Mouse (Mus musculus) ZHBTc4 (cell line): ENCODE data around the gene Zfp462.

Source experiments
- DNase-seq: peaks from one replicate; pipeline ENCODE4 v3.0.0-alpha.2; 2011; ENCODE audit warnings: low read depth, low spot score

The Zfp462 gene

GRCm38 (mm10) chr4:55047266-55047665 lies 102.4 kb downstream of the Zfp462 start:
- no peak for DNase-seq

- DNase-seq, result peak; percentile 70
These were observed 105.2 kb downstream of the Zfp462 start for GRCm38 (mm10) chr4:55049938-55050610.

GRCm38 (mm10) chr4:55051345-55051744 lies 106.5 kb downstream of the Zfp462 start:
- DNase-seq, result peak; percentile 69

GRCm38 (mm10) chr4:55052686-55053085 lies 107.8 kb downstream of the Zfp462 start:
- DNase-seq, result no peak

GRCm38 (mm10) chr4:55057666-55058455 lies 113.0 kb downstream of the Zfp462 start:
- no peak for DNase-seq

GRCm38 (mm10) chr4:55058901-55059300 lies 114.1 kb downstream of the Zfp462 start:
- DNase-seq, result no peak

GRCm38 (mm10) chr4:55066341-55067170 lies 121.7 kb downstream of the Zfp462 start:
- DNase-seq, result no peak

GRCm38 (mm10) chr4:55071535-55071934 lies 126.7 kb downstream of the Zfp462 start:
- DNase-seq, result no peak

- DNase-seq, result peak; percentile 18
These were observed 132.5 kb downstream of the Zfp462 start for GRCm38 (mm10) chr4:55077133-55077889.

- no peak for DNase-seq
These were observed 133.3 kb downstream of the Zfp462 start for GRCm38 (mm10) chr4:55077902-55078716.

GRCm38 (mm10) chr4:55079056-55079455 lies 134.2 kb downstream of the Zfp462 start:
- no peak for DNase-seq

- DNase-seq, result no peak
These were observed 139.3 kb downstream of the Zfp462 start for GRCm38 (mm10) chr4:55084080-55084688.

GRCm38 (mm10) chr4:55088153-55088552 lies 143.3 kb downstream of the Zfp462 start:
- no peak for DNase-seq

GRCm38 (mm10) chr4:55088922-55089321 lies 144.1 kb downstream of the Zfp462 start:
- DNase-seq, result peak; percentile 41

GRCm38 (mm10) chr4:55097157-55097556 lies 152.3 kb downstream of the Zfp462 start:
- DNase-seq, result no peak

- no peak for DNase-seq
These were observed 153.5 kb downstream of the Zfp462 start for GRCm38 (mm10) chr4:55098366-55098765.

GRCm38 (mm10) chr4:55100851-55101250 lies 156.0 kb downstream of the Zfp462 start:
- peak; percentile 63 for DNase-seq

GRCm38 (mm10) chr4:55101601-55102000 lies 156.8 kb downstream of the Zfp462 start:
- DNase-seq, result peak; percentile 13

- DNase-seq, result no peak
These were observed 157.5 kb downstream of the Zfp462 start for GRCm38 (mm10) chr4:55102382-55102781.

GRCm38 (mm10) chr4:55103575-55103974 lies 158.7 kb downstream of the Zfp462 start:
- no peak for DNase-seq
